In the genomic region with DNA sequence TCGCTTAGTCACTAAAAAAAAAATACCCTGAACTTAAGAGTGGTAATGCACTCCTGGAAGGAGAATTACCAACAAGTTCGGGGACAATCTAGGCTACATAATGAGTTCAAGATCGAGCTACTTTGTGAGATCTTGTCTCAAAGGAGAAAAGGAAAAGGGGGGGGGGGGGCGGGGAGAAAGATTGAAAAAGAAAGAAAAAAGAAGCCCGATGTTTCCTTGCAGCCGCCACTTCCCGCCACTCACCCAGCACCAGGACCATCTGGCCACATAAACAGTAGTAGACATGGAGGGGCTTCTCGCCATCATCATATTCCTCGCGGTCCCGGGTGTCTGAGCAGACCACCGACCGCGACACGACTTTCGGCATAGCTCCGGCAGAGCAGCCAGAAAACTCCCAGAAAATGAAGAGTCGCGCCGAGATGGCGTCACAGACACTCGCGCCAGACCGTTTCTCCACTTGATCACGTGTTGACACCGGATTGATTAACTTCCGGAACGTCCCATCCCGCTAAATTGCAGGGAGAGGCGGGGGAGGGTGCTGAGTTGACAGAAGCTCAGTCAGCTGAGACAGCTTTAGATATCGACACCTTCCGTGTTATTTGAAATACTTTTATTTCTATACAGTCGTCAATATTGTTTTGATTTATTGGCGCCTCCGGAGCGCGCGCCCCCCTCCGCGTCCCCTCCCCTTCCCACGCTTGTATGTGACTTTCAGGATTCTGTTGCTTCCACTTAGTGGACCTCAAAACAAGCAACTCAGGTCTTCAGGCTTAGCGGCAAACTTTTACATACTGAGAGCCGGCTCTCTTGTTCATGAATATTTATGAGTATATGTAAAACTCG, we compare ENCODE assay signal across 1 mouse cellular context.
TF ChIP-seq lines count a peak whose summit lies in the region.

No protein-coding gene starts in this region.

TF ChIP-seq in CH12.LX, 34 proteins besides CTCF, POLR2A, EP300 and RAD21 (continued from another document):
- peak; percentile 77 for TF ChIP-seq USF2 (conservative IDR thresholded peaks at IDR 0.05; ENCODE audit: low read depth, low read length)
- no peak for TF ChIP-seq KAT2A (IDR thresholded peaks at IDR 0.05; ENCODE audit: insufficient replicate concordance, low read length)
- TF ChIP-seq TCF12 (IDR thresholded peaks at IDR 0.05; ENCODE audit: low read depth, low read length): 0 out of 2 replicates have a peak, but pooled peaks have one; percentile 25
- peak; percentile 81 for TF ChIP-seq SIN3A (IDR thresholded peaks at IDR 0.05; ENCODE audit: low read length)
- TF ChIP-seq ETS1 (conservative IDR thresholded peaks at IDR 0.05; ENCODE audit: low read depth, low read length): peak; percentile 30; the same call in 1 of the 2 replicates
- peak; percentile 92 for TF ChIP-seq CHD1 (IDR thresholded peaks at IDR 0.05; ENCODE audit: low read depth, low read length)
- peak; percentile 61; the same call in 1 of the 2 replicates for TF ChIP-seq MAFK (IDR thresholded peaks at IDR 0.05; ENCODE audit: insufficient replicate concordance, low read length)
- TF ChIP-seq HCFC1 (IDR thresholded peaks at IDR 0.05; ENCODE audit: low read depth, low read length): peak; percentile 72
- no peak for TF ChIP-seq SMC3 (IDR thresholded peaks at IDR 0.05; ENCODE audit: low read depth, low read length)
